Mouse (Mus musculus): Measurements from ENCODE around the gene Eya4.

DNA sequence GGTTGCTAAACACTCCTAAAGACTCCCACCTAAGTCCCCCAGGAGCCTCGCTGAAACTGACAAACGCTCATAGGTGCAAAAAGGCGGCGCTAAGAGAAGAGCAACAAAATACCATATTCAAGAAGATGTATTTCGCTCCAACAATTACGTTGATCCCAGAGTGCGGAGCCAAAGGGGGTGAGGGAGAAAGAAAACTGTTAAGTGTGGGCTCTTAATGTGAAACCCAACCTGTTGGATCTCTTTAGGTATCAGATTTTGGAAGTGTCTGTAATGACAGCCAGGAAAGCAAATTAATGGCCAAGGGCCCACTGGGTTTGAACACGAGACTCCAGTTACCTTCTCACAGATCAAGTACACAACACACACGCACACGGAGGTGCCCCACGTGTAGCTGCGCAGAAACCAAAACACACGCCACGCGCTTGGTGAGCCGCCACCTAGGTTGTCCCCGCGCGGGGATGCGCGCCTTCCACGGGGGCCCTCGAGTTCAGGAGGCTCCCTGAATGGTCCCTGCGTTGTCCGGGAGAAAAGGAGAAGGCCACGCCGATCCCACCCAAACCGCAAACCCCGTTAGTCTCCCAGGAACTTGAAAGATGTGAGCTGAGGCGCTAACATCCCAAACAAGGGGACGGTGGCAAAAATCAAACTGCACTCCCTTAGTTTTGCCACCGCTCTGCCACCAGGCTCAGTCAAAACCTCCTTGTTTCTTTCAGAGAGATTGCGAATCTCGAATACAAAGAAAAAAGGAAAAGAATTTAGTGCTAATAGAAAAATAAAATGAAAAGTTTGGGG is 2.3 kb downstream of the Eya4 start:
- TF ChIP-seq EP300 (IDR thresholded peaks at IDR 0.05) (no peak), CTCF (IDR thresholded peaks at IDR 0.05) (no peak)
